Mouse (Mus musculus) ES-E14 (cell line): ENCODE measurements at regions not wholly inside any gene's neighbourhood (a gene's known extent, or its start where the extent isn't known, plus 50 kb on each side); places are given as distances from the start of the nearest gene placed in this dataset.

ENCODE experiments used
- DNase-seq: peaks from one replicate; pipeline ENCODE4 v3.0.0-alpha.2; 2013; ENCODE audit warnings: low read depth, low spot score
- H3K27ac ChIP-seq: 2 replicates; pipeline ENCODE4 v1.5.1; 2012; ENCODE audit warnings: low read depth, mild to moderate bottlenecking, low read length, moderate library complexity, mixed read lengths; ENCODE audit not compliant: poor library complexity, insufficient read depth, severe bottlenecking
- H3K36me3 ChIP-seq: 2 replicates; pipeline ENCODE4 v1.6.1; 2012; ENCODE audit warnings: mild to moderate bottlenecking, low read length, moderate library complexity, mixed read lengths; ENCODE audit not compliant: control insufficient read depth, poor library complexity, insufficient read depth, severe bottlenecking
- H3K4me1 ChIP-seq, 2 experiments: fragments of 150-350 bp in 1 of 2; sonication (generic) in 1 of 2; 2 replicates each; pipeline ENCODE4 v1.6.1; 2012; ENCODE audit warnings: low read length in 2 of 2, mild to moderate bottlenecking in 1 of 2, mixed read lengths in 1 of 2; ENCODE audit not compliant: control insufficient read depth in 2 of 2, insufficient read depth in 2 of 2, poor library complexity in 1 of 2
- H3K4me3 ChIP-seq, 2 experiments: fragments of 150-350 bp in 1 of 2; sonication (generic) in 1 of 2; 2 replicates each; pipeline ENCODE4 v1.5.1; 2012; ENCODE audit warnings: low read length in 2 of 2, low read depth in 1 of 2, mild to moderate bottlenecking in 1 of 2, mixed read lengths in 1 of 2; ENCODE audit not compliant: insufficient read depth in 1 of 2, poor library complexity in 1 of 2, severe bottlenecking in 1 of 2
- H3K9ac ChIP-seq: 2 replicates; pipeline ENCODE4 v1.6.1; 2012; ENCODE audit warnings: low read depth, mild to moderate bottlenecking, low read length, mixed read lengths; ENCODE audit not compliant: poor library complexity, insufficient read depth, severe bottlenecking
- H3K9me3 ChIP-seq: fragments of 150-350 bp; sonication (generic); 2 replicates; pipeline ENCODE4 v1.6.1; 2012; ENCODE audit warnings: low read depth, mild to moderate bottlenecking, low read length; ENCODE audit not compliant: control insufficient read depth, insufficient read depth
- CHD2 ChIP-seq: IDR thresholded peaks from 2 replicates; pipeline ENCODE4 v1.6.1; 2014; ENCODE audit warnings: mild to moderate bottlenecking, low read depth, low read length, inconsistent platforms
- HCFC1 ChIP-seq: IDR thresholded peaks from 2 replicates; pipeline ENCODE4 v1.6.1; 2012; ENCODE audit warnings: low read length, inconsistent platforms, borderline replicate concordance; ENCODE audit not compliant: insufficient read depth
- MAFK ChIP-seq: IDR thresholded peaks from 2 replicates; pipeline ENCODE4 v1.6.1; 2014; ENCODE audit warnings: mild to moderate bottlenecking, low read depth, low read length, inconsistent platforms; ENCODE audit not compliant: insufficient read depth
- ZC3H11A ChIP-seq: IDR thresholded peaks from 2 replicates; pipeline ENCODE4 v1.6.1; 2012; ENCODE audit warnings: low read depth, mild to moderate bottlenecking, inconsistent platforms, low read length, borderline replicate concordance
- ZNF384 ChIP-seq: IDR thresholded peaks from 2 replicates; pipeline ENCODE4 v1.6.1; 2012; ENCODE audit warnings: low read depth, low read length, inconsistent platforms
- in situ Hi-C, 2 experiments: fragments of 600-800 bp; cut with MboI; formaldehyde crosslinking; loops; one replicate each; pipeline ENCODE4 v1.15.1; 2025; ENCODE audit warnings: low sequenced_read_pairs in 2 of 2, inconsistent platforms in 1 of 2; ENCODE audit not compliant: unreplicated experiment in 2 of 2

- Histone ChIP-seq H3K9me3 (no peaks in the 10 kb centered on the region), H3K4me3 (no peak overlapping the region), H3K4me1 (no peaks in the 10 kb centered on the region), H3K27ac (no peak overlapping the region), H3K36me3 (no peaks in the 10 kb centered on the region), H3K9ac (no peak overlapping the region)
- TF ChIP-seq HCFC1 (no peak), MAFK (no peak), ZC3H11A (no peak), ZNF384 (no peak), CHD2 (no peak)
- in situ Hi-C loops, result no loop called here
- DNase-seq, result no peak
Measured at GRCm38 (mm10) chr3:149441227-149441626, 450.9 kb upstream of the Adgrl2 start.

- Histone ChIP-seq H3K4me1 (no peaks in the 10 kb centered on the region), H3K27ac (no peak overlapping the region), H3K36me3 (no peaks in the 10 kb centered on the region), H3K4me3 (no peak overlapping the region), H3K9me3 (no peaks in the 10 kb centered on the region), H3K9ac (no peak overlapping the region)
- no peak for DNase-seq
- no peak for TF ChIP-seq HCFC1
- no peak for TF ChIP-seq CHD2
- no peak for TF ChIP-seq ZC3H11A
- no peak for TF ChIP-seq ZNF384
- TF ChIP-seq MAFK, result no peak
- in situ Hi-C loops, result no loop called here
Measured at GRCm38 (mm10) chr3:149437763-149438162, 447.4 kb upstream of the Adgrl2 start.

- no peaks in the 10 kb centered on the region for H3K4me1 ChIP-seq
- H3K36me3 ChIP-seq, result no peaks in the 10 kb centered on the region
- in situ Hi-C loops, result no loop called here
- H3K9ac ChIP-seq, result no peak overlapping the region
- DNase-seq, result no peak
- H3K27ac ChIP-seq, result no peak overlapping the region
- H3K9me3 ChIP-seq, result no peaks in the 10 kb centered on the region
- H3K4me3 ChIP-seq, result no peak overlapping the region
- TF ChIP-seq ZC3H11A (no peak), MAFK (no peak), HCFC1 (no peak), CHD2 (no peak), ZNF384 (no peak)
Measured at GRCm38 (mm10) chr3:149436944-149437343, 446.6 kb upstream of the Adgrl2 start.

- no peak overlapping the region for H3K27ac ChIP-seq
- H3K4me1 ChIP-seq, result no peaks in the 10 kb centered on the region
- in situ Hi-C loops, result no loop called here
- H3K4me3 ChIP-seq, result no peak overlapping the region
- H3K9ac ChIP-seq, result no peak overlapping the region
- TF ChIP-seq CHD2 (no peak), ZNF384 (no peak), ZC3H11A (no peak)
- no peak for DNase-seq
- no peaks in the 10 kb centered on the region for H3K36me3 ChIP-seq
- H3K9me3 ChIP-seq, result no peaks in the 10 kb centered on the region
Measured at GRCm38 (mm10) chr3:149436420-149436819, 446.1 kb upstream of the Adgrl2 start.

- H3K9ac ChIP-seq, result no peak overlapping the region
- H3K27ac ChIP-seq, result no peak overlapping the region
- H3K4me1 ChIP-seq, result no peaks in the 10 kb centered on the region
- no peaks in the 10 kb centered on the region for H3K9me3 ChIP-seq
- H3K36me3 ChIP-seq, result no peaks in the 10 kb centered on the region
- TF ChIP-seq MAFK (no peak), ZC3H11A (no peak), CHD2 (no peak), ZNF384 (no peak), HCFC1 (no peak)
- no peak overlapping the region for H3K4me3 ChIP-seq
- no peak for DNase-seq
- in situ Hi-C loops, result no loop called here
Measured at GRCm38 (mm10) chr3:149431795-149432194, 441.4 kb upstream of the Adgrl2 start.
